Mouse (Mus musculus): Measurements from ENCODE around the gene Usp10.

Gene Usp10

GRCm38 (mm10) chr8:119909944-119910546, at the start of gene Usp10:
Usp10 (plus strand) TSS chr8:119910360.
- ATAC-seq (ENCODE audit: low TSS enrichment): peak; percentile 50

GRCm38 (mm10) chr8:119861706-119862389, 48.3 kb upstream of the Usp10 start, which contains the start of gene Klhl36:
Klhl36 (plus strand) TSS chr8:119862266.
- ATAC-seq (ENCODE audit: low TSS enrichment): peak; percentile 96

- peak; percentile 51 for ATAC-seq (ENCODE audit: low TSS enrichment)
Observed at GRCm38 (mm10) chr8:119862390-119862734, 47.8 kb upstream of the Usp10 start.

GRCm38 (mm10) chr8:119862749-119863148, 47.4 kb upstream of the Usp10 start:
- peak; percentile 32; the same call in 1 of the 2 replicates for ATAC-seq (ENCODE audit: low TSS enrichment)

GRCm38 (mm10) chr8:119869616-119870015, 40.5 kb upstream of the Usp10 start:
- no peak for ATAC-seq (ENCODE audit: low TSS enrichment)

GRCm38 (mm10) chr8:119873181-119873580, 37.0 kb upstream of the Usp10 start:
- ATAC-seq (ENCODE audit: low TSS enrichment): no peak

GRCm38 (mm10) chr8:119881301-119881700, 28.9 kb upstream of the Usp10 start:
- ATAC-seq (ENCODE audit: low TSS enrichment): no peak

- ATAC-seq (ENCODE audit: low TSS enrichment): no peak
Observed at GRCm38 (mm10) chr8:119881917-119882316, 28.2 kb upstream of the Usp10 start.

GRCm38 (mm10) chr8:119883281-119883680, 26.9 kb upstream of the Usp10 start:
- ATAC-seq (ENCODE audit: low TSS enrichment): no peak

GRCm38 (mm10) chr8:119885612-119886011, 24.5 kb upstream of the Usp10 start:
- ATAC-seq (ENCODE audit: low TSS enrichment): no peak

- ATAC-seq (ENCODE audit: low TSS enrichment): no peak
Observed at GRCm38 (mm10) chr8:119887130-119887529, 23.0 kb upstream of the Usp10 start.

- no peak for ATAC-seq (ENCODE audit: low TSS enrichment)
Observed at GRCm38 (mm10) chr8:119888012-119888411, 22.1 kb upstream of the Usp10 start.

GRCm38 (mm10) chr8:119897069-119897468, 13.1 kb upstream of the Usp10 start:
- ATAC-seq (ENCODE audit: low TSS enrichment): no peak

- ATAC-seq (ENCODE audit: low TSS enrichment): no peak
Observed at GRCm38 (mm10) chr8:119897933-119898332, 12.2 kb upstream of the Usp10 start.

GRCm38 (mm10) chr8:119901349-119901748, 8.8 kb upstream of the Usp10 start:
- ATAC-seq (ENCODE audit: low TSS enrichment): no peak

GRCm38 (mm10) chr8:119901952-119902351, 8.2 kb upstream of the Usp10 start:
- no peak for ATAC-seq (ENCODE audit: low TSS enrichment)

- no peak for ATAC-seq (ENCODE audit: low TSS enrichment)
Observed at GRCm38 (mm10) chr8:119904323-119904911, 5.7 kb upstream of the Usp10 start.

- peak; percentile 94 for ATAC-seq (ENCODE audit: low TSS enrichment)
Observed at GRCm38 (mm10) chr8:119910547-119911257, 542 bp downstream of the Usp10 start, which contains the start of gene Gm20388. Gm20388 (plus strand) TSS chr8:119910841.

GRCm38 (mm10) chr8:119911258-119911962, 1.2 kb downstream of the Usp10 start:
- ATAC-seq (ENCODE audit: low TSS enrichment): peak; percentile 30; the same call in 1 of the 2 replicates

GRCm38 (mm10) chr8:119912643-119913042, 2.5 kb downstream of the Usp10 start:
- no peak for ATAC-seq (ENCODE audit: low TSS enrichment)

GRCm38 (mm10) chr8:119913181-119913580, 3.0 kb downstream of the Usp10 start:
- no peak for ATAC-seq (ENCODE audit: low TSS enrichment)

- ATAC-seq (ENCODE audit: low TSS enrichment): no peak
Observed at GRCm38 (mm10) chr8:119914161-119914560, 4.0 kb downstream of the Usp10 start.

Data from frontal cortex, adult (tissue).